Mouse (Mus musculus) brain, embryonic 14.5 days (tissue): ENCODE results near the gene Fktn.

Experiments
- CTCF ChIP-seq: fragments of 200-500 bp; IDR thresholded peaks from 2 replicates; pipeline ENCODE4 v1.5.1; 2012; ENCODE audit warnings: inconsistent platforms, mild to moderate bottlenecking, moderate library complexity, borderline replicate concordance; ENCODE audit not compliant: insufficient read depth, insufficient read length; ENCODE audit errors: extremely low read depth
- POLR2A ChIP-seq: fragments of 200-500 bp; IDR thresholded peaks from 2 replicates; pipeline ENCODE4 v1.6.1; 2012; ENCODE audit warnings: mild to moderate bottlenecking, inconsistent platforms, borderline replicate concordance; ENCODE audit not compliant: poor library complexity, insufficient read depth, insufficient read length, severe bottlenecking; ENCODE audit errors: extremely low read depth

DNA sequence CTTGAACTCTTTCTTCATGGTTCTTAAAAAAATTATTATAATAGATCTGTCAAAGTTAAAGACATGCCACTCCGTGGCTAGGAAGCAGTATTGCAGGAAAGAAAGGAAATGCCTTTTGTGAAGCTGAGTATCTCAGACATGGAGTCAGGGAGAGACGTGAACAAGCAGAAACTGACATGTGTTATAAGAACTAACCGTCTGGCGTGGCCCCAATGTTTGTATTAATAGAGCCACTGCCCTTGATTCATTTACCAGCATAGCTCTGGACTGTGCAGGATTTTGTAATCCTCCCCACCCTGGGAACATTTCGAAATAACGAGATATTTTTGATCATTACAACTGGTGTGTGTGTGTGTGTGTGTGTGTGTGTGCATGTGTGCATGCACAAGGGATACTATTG lies 109.9 kb downstream of the Fktn start:
- TF ChIP-seq CTCF (no peak), POLR2A (no peak)
